Mouse (Mus musculus): ENCODE measurements around the gene Nudcd3.
A peak's percentile ranks its signal among the peaks of the same experiment; 100 is the strongest.
"Not testable (repeated sequence)": the region's sequence is repeated elsewhere in the genome, so short reads cannot be mapped to it uniquely, and the experiment has no call there.

The Nudcd3 gene

GRCm38 (mm10) chr11:6120596-6120995 is 79.6 kb downstream of the Nudcd3 start:
- no peak for DNase-seq

GRCm38 (mm10) chr11:6120001-6120400 is 80.2 kb downstream of the Nudcd3 start:
- DNase-seq: no peak

GRCm38 (mm10) chr11:6119312-6119711 is 80.9 kb downstream of the Nudcd3 start:
- DNase-seq: no peak

GRCm38 (mm10) chr11:6117956-6118355 is 82.3 kb downstream of the Nudcd3 start:
- no peak for DNase-seq

GRCm38 (mm10) chr11:6111734-6112484 is 88.3 kb downstream of the Nudcd3 start:
- DNase-seq: no peak

GRCm38 (mm10) chr11:6109990-6110389 is 90.2 kb downstream of the Nudcd3 start:
- DNase-seq: no peak

- DNase-seq: no peak
Observed at GRCm38 (mm10) chr11:6108296-6108695, 91.9 kb downstream of the Nudcd3 start.

- peak; percentile 43 to 60 for DNase-seq
Observed at GRCm38 (mm10) chr11:6107722-6108121, 92.5 kb downstream of the Nudcd3 start.

GRCm38 (mm10) chr11:6104734-6105133 is 95.5 kb downstream of the Nudcd3 start:
- DNase-seq: no peak

GRCm38 (mm10) chr11:6096637-6097036 is 103.6 kb downstream of the Nudcd3 start:
- not testable (repeated sequence) for DNase-seq

- DNase-seq: no peak
Observed at GRCm38 (mm10) chr11:6086991-6087390, 113.2 kb downstream of the Nudcd3 start.

- DNase-seq: no peak
Observed at GRCm38 (mm10) chr11:6078737-6079136, 121.5 kb downstream of the Nudcd3 start.

- DNase-seq: no peak
Observed at GRCm38 (mm10) chr11:6075618-6076066, 124.6 kb downstream of the Nudcd3 start.

- DNase-seq: no peak
Observed at GRCm38 (mm10) chr11:6068181-6068957, 131.8 kb downstream of the Nudcd3 start.

- DNase-seq: no peak
Observed at GRCm38 (mm10) chr11:6067160-6067559, 133.1 kb downstream of the Nudcd3 start.

GRCm38 (mm10) chr11:6066176-6066575 is 134.0 kb downstream of the Nudcd3 start, which contains the start of gene Camk2b:
Gene Camk2b (minus strand): TSS chr11:6066362.
- no peak for DNase-seq

- DNase-seq: no peak
Observed at GRCm38 (mm10) chr11:6065551-6066121, 134.6 kb downstream of the Nudcd3 start.

- peak in 1 of 2 experiments; percentile 8 for DNase-seq
Observed at GRCm38 (mm10) chr11:6065046-6065521, 135.1 kb downstream of the Nudcd3 start.

- DNase-seq: no peak
Observed at GRCm38 (mm10) chr11:6064215-6065045, 135.8 kb downstream of the Nudcd3 start.

- DNase-seq: no peak
Observed at GRCm38 (mm10) chr11:6063501-6064214, 136.6 kb downstream of the Nudcd3 start.

- no peak for DNase-seq
Observed at GRCm38 (mm10) chr11:6063065-6063464, 137.2 kb downstream of the Nudcd3 start.

GRCm38 (mm10) chr11:6062329-6062728 is 137.9 kb downstream of the Nudcd3 start:
- DNase-seq: no peak

All from thymus, postnatal 36 days (tissue).